Mouse (Mus musculus): ENCODE measurements around the gene Arhgef17.

Gene Arhgef17

GRCm38 (mm10) chr7:100911791-100912190 lies 20.1 kb downstream of the Arhgef17 start:
- in situ Hi-C loops (cut with MboI, MseI): no loop called here

GRCm38 (mm10) chr7:100911246-100911770 lies 20.6 kb downstream of the Arhgef17 start:
- in situ Hi-C loops (cut with MboI, MseI): no loop called here

GRCm38 (mm10) chr7:100908567-100908966 lies 23.3 kb downstream of the Arhgef17 start:
- in situ Hi-C loops (cut with MboI, MseI): no loop called here

- in situ Hi-C loops (cut with MboI, MseI): no loop called here
These were observed 23.8 kb downstream of the Arhgef17 start for GRCm38 (mm10) chr7:100908061-100908460.

- in situ Hi-C loops (cut with MboI, MseI): no loop called here
These were observed 24.7 kb downstream of the Arhgef17 start for GRCm38 (mm10) chr7:100907231-100907630.

- in situ Hi-C loops (cut with MboI, MseI): no loop called here
These were observed 25.7 kb downstream of the Arhgef17 start for GRCm38 (mm10) chr7:100906029-100906789.

GRCm38 (mm10) chr7:100905037-100905436 lies 26.9 kb downstream of the Arhgef17 start:
- in situ Hi-C loops (cut with MboI, MseI): no loop called here

GRCm38 (mm10) chr7:100904612-100905011 lies 27.3 kb downstream of the Arhgef17 start:
- in situ Hi-C loops (cut with MboI, MseI): no loop called here

- in situ Hi-C loops (cut with MboI, MseI): no loop called here
These were observed 29.3 kb downstream of the Arhgef17 start for GRCm38 (mm10) chr7:100902451-100903137.

GRCm38 (mm10) chr7:100897828-100898227 lies 34.1 kb downstream of the Arhgef17 start:
- in situ Hi-C loops (cut with MboI, MseI): no loop called here

GRCm38 (mm10) chr7:100894833-100895226 lies 37.1 kb downstream of the Arhgef17 start:
- in situ Hi-C loops (cut with MboI, MseI): no loop called here

- in situ Hi-C loops (cut with MboI, MseI): no loop called here
These were observed 37.7 kb downstream of the Arhgef17 start for GRCm38 (mm10) chr7:100894057-100894832.

- in situ Hi-C loops (cut with MboI, MseI): no loop called here
These were observed 38.5 kb downstream of the Arhgef17 start for GRCm38 (mm10) chr7:100893249-100894056.

GRCm38 (mm10) chr7:100886535-100886934 lies 45.4 kb downstream of the Arhgef17 start:
- in situ Hi-C loops (cut with MboI, MseI): no loop called here

GRCm38 (mm10) chr7:100884460-100884859 lies 47.4 kb downstream of the Arhgef17 start:
- in situ Hi-C loops (cut with MboI, MseI): no loop called here

GRCm38 (mm10) chr7:100881950-100882349 lies 50.0 kb downstream of the Arhgef17 start:
- in situ Hi-C loops (cut with MboI, MseI): no loop called here

GRCm38 (mm10) chr7:100881531-100881930 lies 50.4 kb downstream of the Arhgef17 start:
- in situ Hi-C loops (cut with MboI, MseI): no loop called here

GRCm38 (mm10) chr7:100879595-100879994 lies 52.3 kb downstream of the Arhgef17 start:
- in situ Hi-C loops (cut with MboI, MseI): no loop called here

GRCm38 (mm10) chr7:100876771-100877170 lies 55.1 kb downstream of the Arhgef17 start:
- in situ Hi-C loops (cut with MboI, MseI): no loop called here

- in situ Hi-C loops (cut with MboI, MseI): no loop called here
These were observed 55.6 kb downstream of the Arhgef17 start for GRCm38 (mm10) chr7:100876293-100876692.

- in situ Hi-C loops (cut with MboI, MseI): no loop called here
These were observed 56.1 kb downstream of the Arhgef17 start for GRCm38 (mm10) chr7:100875822-100876221.

All from T-helper 2 cell (primary cell).